Mouse (Mus musculus): ENCODE results near the gene Saal1. TPM values are rescaled to one million over a fixed set of nuclear protein-coding genes. Genes with fewer than 3 reads are reported as not detected.
"Not testable (repeated sequence)": the region's sequence is repeated elsewhere in the genome, so short reads cannot be mapped to it uniquely, and the experiment has no call there.

Saal1 gene
- total RNA-seq, 2 experiments from 2014 or later, result 9.3 to 9.5 TPM

DNA sequence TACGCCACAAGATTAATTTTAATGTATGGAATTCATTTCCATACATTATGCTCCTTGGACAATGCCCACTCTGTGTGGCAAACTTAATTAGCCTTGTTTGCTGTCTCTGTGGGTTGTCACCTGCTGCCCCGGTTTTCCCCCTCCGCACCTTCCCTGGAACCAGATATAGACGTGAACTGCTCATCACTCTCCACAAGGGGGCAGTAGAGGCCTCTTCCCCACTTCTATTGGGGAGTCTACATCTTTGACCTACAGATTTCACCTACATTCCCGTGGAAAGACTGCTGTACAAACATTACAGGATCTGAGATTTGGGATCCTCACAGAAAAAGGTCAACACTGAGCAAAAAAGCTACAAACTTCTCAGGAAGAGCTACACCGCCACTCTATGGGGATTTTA is 4.0 kb upstream of the Saal1 start:
- intact Hi-C loops (cut with DNase I), result loop anchor here (5.0 kb wide), 2 partner anchors 58 to 72 kb away; no protein-coding TSS in a partner anchor
- DNase-seq (ENCODE audit: extremely low spot score in 1 of 2, low spot score in 2 of 2), result peak; percentile 30 to 63

DNA sequence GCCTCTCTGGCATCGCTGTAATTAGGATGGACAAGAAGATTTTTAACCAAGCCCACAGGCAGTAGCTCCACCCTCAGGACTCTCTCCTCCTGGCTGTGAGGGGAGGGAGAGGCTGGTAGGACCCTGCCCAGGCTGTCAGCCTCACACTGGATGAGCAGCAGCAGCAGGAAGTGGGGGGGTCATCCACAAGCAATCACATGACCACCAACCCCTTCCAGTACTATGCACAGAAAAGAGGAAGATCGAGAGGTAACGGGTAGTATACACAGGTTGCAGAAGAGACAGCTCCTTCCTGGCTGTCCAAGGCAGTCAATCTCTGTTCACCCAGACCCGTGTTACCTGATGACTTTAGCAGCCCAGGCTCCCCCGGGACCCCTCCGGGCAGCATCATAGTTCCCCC is 1.8 kb upstream of the Saal1 start:
- no peak for DNase-seq (ENCODE audit: extremely low spot score in 1 of 2, low spot score in 2 of 2)
- intact Hi-C loops (cut with DNase I), result loop anchor here (5.0 kb wide), 2 partner anchors 60 to 70 kb away; no protein-coding TSS in a partner anchor

DNA sequence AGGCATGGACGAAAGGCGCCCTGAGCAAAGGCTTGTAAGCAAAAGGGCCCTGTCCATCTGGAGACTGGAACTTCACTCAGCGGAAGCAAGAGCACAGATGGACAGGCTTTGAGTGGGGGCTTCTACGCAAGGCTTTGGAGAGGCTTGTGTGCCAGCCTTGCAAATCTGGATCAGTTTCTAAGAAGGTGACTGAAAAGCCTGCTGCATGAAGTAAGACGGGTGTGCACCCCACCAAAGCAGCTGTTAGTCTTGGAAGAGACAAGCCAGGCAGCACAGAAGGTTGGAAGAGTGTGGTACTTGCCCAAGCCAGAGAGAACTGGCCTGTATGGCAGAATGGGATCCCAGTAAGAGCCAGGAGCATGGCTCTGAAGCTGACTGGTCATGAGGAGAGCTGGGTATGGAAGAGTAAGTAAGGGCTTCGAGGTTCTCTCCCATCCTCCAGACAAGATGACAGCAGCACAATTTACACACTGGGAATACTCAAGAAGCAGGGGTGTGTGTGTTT is 9.9 kb downstream of the Saal1 start:
- DNase-seq (ENCODE audit: extremely low spot score in 1 of 2, low spot score in 2 of 2), result no peak
- intact Hi-C loops (cut with DNase I), result no loop called here

DNA sequence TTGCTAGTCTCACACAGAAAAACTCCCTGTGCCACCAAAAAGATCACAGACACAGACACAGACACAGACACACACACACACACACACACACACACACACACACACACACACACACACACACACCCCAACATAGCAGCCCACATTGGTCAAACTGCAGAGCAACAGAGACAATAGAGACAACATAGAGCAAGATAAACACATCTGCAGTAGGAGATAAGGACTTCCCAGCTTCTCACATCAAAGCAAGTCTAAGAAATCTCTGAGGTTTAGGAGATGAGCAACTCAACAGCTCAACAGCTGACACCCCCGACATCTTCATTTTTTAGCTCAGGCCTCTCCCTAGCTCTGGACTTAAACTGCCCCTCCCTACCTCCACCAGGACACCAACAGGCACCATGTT is 13.7 kb downstream of the Saal1 start:
- no peak for DNase-seq (ENCODE audit: extremely low spot score in 1 of 2, low spot score in 2 of 2)
- intact Hi-C loops (cut with DNase I), result no loop called here

DNA sequence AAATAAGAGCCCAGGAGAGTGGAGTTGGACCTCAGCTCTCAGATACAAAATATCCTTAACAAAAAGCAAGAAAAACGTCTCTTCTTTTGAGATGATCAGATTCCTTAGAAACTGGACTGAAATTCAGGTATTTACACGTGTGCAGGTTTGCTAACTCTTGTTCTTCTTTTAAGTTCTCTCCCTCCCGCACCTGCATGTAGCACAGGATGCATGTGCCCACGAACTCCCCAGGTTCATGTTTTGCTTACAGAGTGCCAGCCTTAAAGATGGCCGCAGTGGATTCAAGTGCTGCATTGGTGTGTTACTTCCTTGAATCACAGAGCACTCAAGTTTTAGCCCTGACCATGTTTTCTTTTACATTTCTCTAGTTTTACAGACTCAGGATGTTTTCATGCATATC is 23.7 kb downstream of the Saal1 start:
- no peak for DNase-seq (ENCODE audit: extremely low spot score in 1 of 2, low spot score in 2 of 2)
- intact Hi-C loops (cut with DNase I), result no loop called here

DNA sequence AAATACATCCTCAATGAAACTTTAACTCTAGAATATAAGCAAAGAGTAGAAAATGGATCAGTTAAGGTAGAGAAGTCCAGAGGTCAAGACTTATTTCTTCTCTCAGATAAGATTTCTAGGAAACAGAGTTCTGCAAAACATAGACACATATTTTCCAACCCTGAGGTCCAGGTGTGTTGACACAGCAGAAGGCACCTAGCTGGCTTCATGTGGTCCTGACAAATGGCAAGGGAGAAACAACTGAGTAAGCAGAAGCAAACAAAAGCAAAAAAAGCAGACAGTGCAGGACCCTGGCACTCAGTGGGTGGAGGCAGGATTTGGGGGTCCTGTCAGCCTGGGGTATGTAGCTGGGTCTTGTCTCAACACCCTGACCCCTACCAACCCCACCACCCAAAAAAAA is 29.7 kb downstream of the Saal1 start:
- intact Hi-C loops (cut with DNase I), result no loop called here
- no peak for DNase-seq (ENCODE audit: extremely low spot score in 1 of 2, low spot score in 2 of 2)

DNA sequence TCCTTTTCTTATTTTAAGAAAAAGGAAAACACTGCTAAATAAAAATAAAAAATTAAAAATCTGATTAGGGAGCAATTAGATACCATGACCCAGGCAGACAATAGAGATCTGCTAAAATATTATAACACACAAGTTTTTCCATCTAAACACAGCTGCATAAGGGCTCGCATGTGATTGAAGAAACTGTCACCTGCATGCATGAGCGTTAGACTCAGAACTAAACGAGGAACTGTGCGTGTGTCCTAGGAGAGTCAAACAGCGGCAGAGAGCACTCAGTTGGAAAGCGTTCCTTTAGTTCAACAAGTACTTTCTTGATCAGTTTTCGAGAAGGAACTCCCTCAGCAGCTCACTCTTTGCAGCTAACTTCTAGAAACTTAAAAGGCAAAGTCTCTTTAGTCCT is 31.4 kb downstream of the Saal1 start:
- intact Hi-C loops (cut with DNase I), result not testable (repeated sequence)

DNA sequence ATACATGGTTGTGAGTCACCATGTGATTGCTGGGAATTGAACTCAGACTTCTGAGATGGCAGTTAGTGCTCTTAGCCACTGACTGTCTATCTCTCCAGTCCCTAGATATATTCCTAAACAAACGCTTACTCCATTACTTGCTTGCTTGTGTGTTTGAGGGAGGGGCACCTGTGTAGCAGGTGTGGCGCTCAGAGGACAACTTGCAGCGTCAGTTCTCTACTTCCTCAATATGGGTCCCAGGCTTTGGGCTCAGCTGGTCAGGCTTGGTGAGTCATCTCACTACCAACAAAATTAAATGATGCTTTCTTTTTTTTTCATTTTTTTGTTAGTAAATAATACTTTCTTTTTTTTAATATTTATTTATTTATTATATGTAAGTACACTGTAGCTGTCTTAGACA is 32.1 kb downstream of the Saal1 start:
- intact Hi-C loops (cut with DNase I), result no loop called here
- no peak for DNase-seq (ENCODE audit: extremely low spot score in 1 of 2, low spot score in 2 of 2)

More for the DNA sequence above, 31.4 kb downstream of the Saal1 start:
- DNase-seq (ENCODE audit: extremely low spot score in 1 of 2, low spot score in 2 of 2), result not testable (repeated sequence)

DNA sequence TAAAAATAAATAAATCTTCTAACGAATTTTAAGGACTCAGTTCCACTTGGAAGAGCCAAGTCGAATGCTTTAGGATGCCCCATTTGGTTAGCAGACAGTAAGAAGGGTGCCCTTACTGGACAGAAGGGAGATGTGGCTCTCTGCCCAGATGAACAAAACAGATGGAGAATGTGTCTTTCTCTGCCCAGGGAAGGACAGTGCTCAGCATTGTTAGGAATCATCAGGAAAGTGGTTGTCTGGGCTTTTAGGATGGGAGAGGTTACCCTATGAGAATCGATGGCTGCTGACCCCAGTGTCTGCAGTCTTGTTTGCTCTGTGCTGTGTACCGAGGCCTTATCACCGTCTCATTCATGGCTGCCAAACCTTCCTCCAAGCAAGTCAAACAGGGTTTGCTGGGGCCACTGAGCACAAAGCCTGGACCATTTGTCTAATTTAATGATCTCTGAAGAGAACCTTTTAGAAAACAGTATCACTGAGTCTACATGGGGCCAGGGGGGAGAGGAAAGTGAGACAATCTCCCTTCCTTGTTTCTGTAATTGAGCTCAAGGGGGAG is 33.6 kb downstream of the Saal1 start:
- DNase-seq (ENCODE audit: extremely low spot score in 1 of 2, low spot score in 2 of 2), result no peak

DNA sequence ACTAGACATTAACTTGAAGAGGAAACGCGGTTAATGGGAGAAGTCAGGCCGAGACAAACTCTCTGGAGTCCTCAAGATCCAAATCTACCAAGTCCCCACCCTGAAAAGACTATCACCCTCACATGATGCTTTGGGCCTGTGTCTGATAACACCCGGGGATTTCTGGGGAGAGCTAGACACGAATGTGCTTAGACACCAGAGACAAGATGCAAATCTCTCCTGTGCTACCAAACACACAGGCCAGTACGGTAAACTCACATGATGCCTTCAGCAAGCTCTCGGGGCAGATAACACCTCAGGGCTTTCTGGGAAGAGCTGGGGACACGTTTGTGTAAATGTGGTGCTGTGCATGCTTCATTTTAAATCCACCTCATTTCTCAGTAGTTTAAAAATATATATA is 34.6 kb downstream of the Saal1 start:
- DNase-seq (ENCODE audit: extremely low spot score in 1 of 2, low spot score in 2 of 2), result no peak
- intact Hi-C loops (cut with DNase I), result no loop called here

More for the DNA sequence above, 33.6 kb downstream of the Saal1 start:
- intact Hi-C loops (cut with DNase I), result no loop called here

DNA sequence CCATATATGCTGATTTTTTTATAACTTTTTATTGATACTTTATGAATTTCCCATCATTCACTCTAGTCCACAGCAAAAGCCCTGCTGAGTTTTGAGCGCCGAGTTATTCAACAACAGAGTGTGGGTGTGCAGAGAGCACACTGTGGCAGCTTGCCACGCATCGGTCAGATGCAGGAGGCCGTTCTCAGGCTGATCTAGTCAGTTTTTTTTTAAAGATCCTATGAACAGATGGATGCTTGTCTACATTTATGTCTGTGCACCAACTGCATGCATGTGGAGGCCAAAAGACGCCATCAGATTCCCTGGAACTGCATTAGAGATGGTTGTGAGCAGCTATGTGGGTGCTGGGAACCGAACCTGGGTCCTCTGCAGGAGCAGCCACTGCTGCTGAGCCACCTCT is 35.4 kb downstream of the Saal1 start:
- intact Hi-C loops (cut with DNase I), result no loop called here
- DNase-seq (ENCODE audit: extremely low spot score in 1 of 2, low spot score in 2 of 2), result no peak

DNA sequence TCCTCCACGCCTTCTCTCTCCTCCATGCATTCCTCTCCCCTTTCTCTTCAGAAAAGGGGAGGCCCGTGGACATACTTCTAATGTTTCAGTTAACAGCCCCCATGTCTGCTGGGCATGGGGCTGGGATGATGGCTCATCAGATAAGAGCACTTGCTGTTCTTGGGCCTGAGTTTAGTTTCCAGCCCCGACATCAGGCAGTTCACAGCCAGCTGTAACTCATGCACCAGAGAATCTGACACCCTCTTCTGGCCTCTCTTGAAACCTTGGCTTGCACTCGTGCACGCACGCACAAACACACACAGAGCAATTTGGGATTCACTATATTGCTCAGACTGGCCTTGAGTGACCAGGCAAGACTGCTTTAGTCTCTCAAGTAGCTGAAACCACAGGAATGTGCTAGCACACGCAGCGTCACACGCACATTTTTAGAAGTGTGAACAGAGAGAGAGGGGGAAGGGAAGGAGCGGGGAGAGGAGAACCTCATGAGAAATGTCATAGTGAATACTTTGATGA is 38.3 kb downstream of the Saal1 start, which contains the start of gene Tph1:
Gene Tph1 (minus strand): TSS at position 378 of the 513 bp plus-strand sequence.
- no peak for DNase-seq (ENCODE audit: extremely low spot score in 1 of 2, low spot score in 2 of 2)
- intact Hi-C loops (cut with DNase I), result no loop called here

DNA sequence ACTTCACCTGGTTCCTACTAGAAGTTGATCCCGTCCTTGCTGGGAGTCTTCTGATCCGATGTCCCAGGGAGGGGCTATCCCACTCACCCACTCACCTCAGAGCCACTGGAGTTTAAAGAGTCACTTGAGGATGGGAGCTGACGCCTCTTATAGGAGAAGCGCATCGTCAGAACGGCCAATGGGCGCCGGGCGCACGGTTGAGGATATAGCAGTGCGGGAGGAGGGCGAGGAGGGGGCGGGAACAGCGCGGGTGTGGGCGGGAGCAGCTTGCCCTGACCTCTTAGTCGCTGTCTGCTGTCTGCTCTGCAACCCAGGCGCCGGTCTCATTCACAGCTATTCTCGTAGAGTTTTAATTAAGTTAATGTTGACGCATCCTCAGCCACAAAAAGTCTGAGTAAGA is 43.2 kb downstream of the Saal1 start:
- intact Hi-C loops (cut with DNase I), result no loop called here
- peak in 1 of 2 experiments; percentile 37 for DNase-seq (ENCODE audit: extremely low spot score in 1 of 2, low spot score in 2 of 2)

DNA sequence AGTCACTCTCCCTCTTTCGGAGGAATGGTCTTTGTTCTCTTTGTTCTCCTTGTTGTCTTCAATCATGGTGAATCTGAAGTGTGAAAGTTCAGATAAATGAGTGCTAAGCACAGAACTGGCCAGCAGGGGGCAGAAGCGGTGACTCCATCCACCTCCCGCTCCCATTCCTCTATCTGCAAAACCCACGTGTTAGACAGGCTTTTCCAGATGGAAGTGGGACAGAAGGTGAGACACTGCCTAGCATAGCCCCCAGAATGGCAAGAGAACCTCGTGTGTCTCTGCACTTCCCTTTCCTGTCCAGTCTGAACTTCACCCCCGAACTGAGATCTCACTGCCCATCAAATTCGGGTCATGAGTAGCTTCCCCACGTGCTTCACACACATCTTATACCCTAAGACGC is 45.2 kb downstream of the Saal1 start:
- intact Hi-C loops (cut with DNase I), result no loop called here

DNA sequence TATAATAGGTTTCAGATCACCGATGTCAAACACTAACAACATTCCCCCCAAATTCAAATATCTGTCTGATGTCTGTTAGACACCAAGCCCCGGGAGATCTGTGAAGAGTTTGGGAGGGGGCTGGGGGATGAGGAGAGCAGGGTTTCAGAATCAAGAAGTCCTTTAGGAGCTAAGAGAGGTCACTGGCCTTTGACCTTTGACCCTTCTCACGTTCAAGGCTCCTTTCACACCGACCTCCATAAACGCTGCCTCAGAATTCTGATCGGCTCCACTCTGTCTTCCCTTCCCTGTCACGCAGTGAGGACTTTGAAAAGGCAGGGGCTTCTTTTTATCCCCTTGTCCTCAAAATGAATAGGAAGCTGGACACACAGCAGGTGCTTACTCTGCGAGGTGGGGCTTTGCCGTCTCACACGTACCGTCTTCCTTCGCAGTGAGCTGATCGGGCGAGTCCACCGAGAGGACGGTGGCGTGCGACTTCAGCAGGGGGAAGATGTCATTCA is 48.8 kb downstream of the Saal1 start:
- intact Hi-C loops (cut with DNase I), result no loop called here
- DNase-seq (ENCODE audit: extremely low spot score in 1 of 2, low spot score in 2 of 2), result no peak

More for the DNA sequence above, 45.2 kb downstream of the Saal1 start:
- peak in 1 of 2 experiments; percentile 31 for DNase-seq (ENCODE audit: extremely low spot score in 1 of 2, low spot score in 2 of 2)

DNA sequence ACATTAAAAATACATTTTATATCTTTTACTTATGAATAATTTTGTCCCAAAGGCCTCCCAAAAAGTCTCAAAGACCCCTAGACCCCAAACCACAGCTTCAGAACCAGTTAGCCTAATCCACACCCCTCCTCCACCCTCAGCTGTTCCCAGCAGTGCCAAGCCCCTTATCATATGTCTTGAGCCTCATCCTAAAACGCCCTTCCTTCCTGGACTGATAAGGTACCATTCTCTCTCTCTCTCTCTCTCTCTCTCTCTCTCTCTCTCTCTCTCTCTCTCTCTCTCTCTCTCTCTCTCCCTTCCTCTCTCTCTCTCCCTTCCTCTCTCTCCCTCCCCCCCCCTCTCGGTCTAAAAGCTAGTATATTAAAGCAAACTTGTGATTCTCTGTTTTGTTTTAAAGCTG is 58.2 kb downstream of the Saal1 start:
- intact Hi-C loops (cut with DNase I), result no loop called here
- DNase-seq (ENCODE audit: extremely low spot score in 1 of 2, low spot score in 2 of 2), result no peak

DNA sequence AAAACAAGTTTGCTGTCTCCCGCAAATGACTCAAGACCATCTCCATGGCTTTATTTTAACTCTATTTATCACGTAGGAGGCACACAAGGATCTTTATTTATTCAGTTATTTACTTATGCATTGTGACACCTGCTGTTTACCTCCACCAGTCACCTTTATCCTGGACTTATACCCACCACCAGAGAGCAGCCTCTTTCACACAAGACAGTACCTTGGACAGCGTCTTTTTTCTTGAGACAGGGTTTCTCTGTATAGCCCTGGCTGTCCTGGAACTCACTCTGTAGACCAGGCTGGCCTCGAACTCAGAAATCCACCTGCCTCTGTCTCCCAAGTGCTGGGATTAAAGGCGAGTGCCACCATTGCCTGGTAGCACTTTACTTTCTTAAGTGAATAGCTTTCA is 60.2 kb downstream of the Saal1 start:
- intact Hi-C loops (cut with DNase I); DNase-seq (ENCODE audit: extremely low spot score in 1 of 2, low spot score in 2 of 2): not testable (repeated sequence)

DNA sequence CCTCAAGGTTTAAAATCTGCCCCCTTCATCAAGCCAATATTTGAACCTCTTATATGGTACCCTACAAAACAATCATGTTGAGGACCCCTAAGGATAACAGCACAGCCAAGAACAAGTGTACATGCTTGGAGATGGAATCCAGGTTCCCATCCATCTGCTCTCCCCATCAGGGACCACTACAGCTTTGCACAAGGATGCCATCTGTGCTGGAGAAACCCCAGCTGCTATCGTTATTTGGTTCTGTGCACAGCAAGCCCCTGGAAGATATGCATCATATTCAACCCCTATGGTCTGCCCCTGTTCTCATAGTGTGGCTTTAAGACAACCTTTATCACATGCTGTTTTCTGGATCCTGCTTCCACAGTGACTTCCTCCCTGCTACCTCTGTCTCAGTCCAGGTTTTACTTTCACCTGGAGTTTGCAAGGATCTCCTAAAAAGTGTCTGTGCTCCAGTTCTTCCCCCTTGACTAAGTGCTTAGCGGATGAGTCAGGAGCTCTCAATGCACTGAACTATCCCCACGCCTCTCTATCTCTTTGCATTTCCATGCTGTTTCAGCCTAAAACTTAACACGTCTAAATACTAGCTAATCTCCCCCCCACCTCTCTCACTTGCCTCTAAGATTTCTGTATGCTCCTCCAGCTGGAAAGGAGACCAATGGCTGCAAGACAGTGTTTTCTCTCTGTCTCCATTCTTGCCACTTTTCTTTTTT is 61.9 kb downstream of the Saal1 start:
- intact Hi-C loops (cut with DNase I), result no loop called here
- no peak for DNase-seq (ENCODE audit: extremely low spot score in 1 of 2, low spot score in 2 of 2)

DNA sequence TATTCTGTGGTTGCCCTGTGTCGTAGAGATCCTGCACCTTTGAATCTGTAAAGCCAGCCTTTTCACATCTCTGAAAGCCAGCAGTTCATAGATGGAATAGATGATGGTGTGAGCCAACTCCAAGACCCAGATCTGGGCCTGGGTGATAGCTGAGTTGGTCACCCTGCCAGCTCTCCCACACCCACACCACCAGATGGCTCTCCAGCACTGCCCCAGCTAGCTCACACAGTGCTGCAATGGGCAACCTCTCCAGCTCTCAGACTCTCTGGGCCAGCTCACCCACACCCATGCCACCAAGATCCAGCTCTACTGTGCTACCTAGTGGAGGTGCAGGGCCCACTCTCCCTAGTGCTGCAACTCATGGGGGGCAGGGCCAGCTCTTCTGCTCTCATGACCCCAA is 67.3 kb downstream of the Saal1 start:
- no peak for DNase-seq (ENCODE audit: extremely low spot score in 1 of 2, low spot score in 2 of 2)
- intact Hi-C loops (cut with DNase I), result loop anchor here (5.0 kb wide), 1 partner anchor 69 kb away; the partner anchor contains the start of gene Saal1

DNA sequence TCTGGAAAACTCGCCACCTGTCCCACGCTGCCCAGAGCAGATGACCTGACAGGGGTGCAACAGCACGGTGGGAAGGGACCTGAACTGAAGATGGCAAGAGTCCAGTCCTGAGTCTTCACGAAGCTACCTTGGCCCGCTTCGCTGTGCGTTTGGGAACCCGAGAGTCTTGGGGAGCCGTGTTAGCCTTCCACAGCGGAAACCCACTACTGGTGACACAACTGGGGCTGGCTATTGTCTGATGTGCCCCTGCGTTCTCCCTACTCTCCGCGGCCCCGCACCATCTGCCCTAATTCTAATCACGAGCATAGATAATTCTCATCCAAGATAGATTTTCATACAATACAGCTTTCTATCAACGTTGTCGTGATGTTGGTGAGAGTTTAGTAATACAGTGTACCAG is 70.4 kb downstream of the Saal1 start:
- intact Hi-C loops (cut with DNase I), result loop anchor here (5.0 kb wide), 1 partner anchor 72 kb away; the partner anchor contains the start of gene Saal1
- peak in 1 of 2 experiments; percentile 31 for DNase-seq (ENCODE audit: extremely low spot score in 1 of 2, low spot score in 2 of 2)
